Mouse (Mus musculus): ENCODE measurements around the gene Irf4. TPM values are rescaled to one million over a fixed set of nuclear protein-coding genes. Genes with fewer than 3 reads are reported as not detected.

The Irf4 gene
- polyA plus RNA-seq, 1 experiment: not detected

DNA sequence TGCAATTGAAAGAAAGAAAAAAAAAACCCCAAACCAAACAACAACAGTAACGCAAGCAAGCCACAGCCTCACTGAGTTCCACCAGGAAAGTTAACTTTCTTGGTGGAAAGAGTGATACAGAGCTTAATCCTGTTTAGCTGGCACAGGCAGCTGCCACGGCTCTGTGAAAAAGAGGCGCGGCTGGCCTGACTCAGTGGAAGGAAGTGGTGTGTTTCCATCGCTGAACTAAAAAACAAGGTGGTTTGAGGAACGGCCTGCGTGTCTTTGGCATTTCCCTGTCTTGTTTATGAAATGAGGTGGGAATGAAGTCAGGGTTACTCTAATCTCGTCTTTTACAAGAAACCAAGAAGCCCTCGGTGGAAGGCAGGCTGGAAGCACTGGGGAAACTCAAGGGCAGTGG is 43.3 kb downstream of the Irf4 start:
- H3K27me3 ChIP-seq (replicated peaks): peaks cover 12% of the 10 kb centered on the region
- H3K4me1 ChIP-seq: no peaks in the 10 kb centered on the region
- no peak for TF ChIP-seq FLI1 (IDR thresholded peaks at IDR 0.05; ENCODE audit: low read length)
- TF ChIP-seq GATA1 (IDR thresholded peaks at IDR 0.05; ENCODE audit: borderline replicate concordance, low read length): no peak
- H3K9me3 ChIP-seq: no peaks in the 10 kb centered on the region
- H3K36me3 ChIP-seq (replicated peaks; ENCODE audit: low read length): no peaks in the 10 kb centered on the region
- H3K4me3 ChIP-seq (replicated peaks): no peak overlapping the region

DNA sequence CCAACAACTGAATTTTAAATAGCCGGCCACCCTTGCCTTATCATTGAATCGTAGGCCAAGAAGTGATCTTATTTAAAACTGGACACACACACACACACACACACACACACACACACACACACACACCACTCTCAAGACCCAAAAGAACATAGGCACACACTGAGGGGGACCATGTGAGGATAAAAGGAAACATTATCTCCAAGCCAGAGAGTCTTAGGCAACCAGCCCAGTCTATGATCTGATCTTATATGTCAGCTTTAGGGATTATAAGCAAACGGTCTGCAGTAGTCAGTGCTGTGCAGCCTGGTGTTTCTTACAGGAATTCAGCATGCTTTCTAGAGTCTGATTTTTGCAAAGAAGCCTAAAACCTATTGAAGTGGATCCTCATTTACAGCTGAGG is 43.7 kb downstream of the Irf4 start:
- H3K4me1 ChIP-seq: no peaks in the 10 kb centered on the region
- no peaks in the 10 kb centered on the region for H3K36me3 ChIP-seq (replicated peaks; ENCODE audit: low read length)
- H3K4me3 ChIP-seq (replicated peaks): no peak overlapping the region
- H3K27me3 ChIP-seq (replicated peaks): peaks cover 12% of the 10 kb centered on the region
- H3K9me3 ChIP-seq: no peaks in the 10 kb centered on the region
- no peak for TF ChIP-seq FLI1 (IDR thresholded peaks at IDR 0.05; ENCODE audit: low read length)
- TF ChIP-seq GATA1 (IDR thresholded peaks at IDR 0.05; ENCODE audit: borderline replicate concordance, low read length): no peak

DNA sequence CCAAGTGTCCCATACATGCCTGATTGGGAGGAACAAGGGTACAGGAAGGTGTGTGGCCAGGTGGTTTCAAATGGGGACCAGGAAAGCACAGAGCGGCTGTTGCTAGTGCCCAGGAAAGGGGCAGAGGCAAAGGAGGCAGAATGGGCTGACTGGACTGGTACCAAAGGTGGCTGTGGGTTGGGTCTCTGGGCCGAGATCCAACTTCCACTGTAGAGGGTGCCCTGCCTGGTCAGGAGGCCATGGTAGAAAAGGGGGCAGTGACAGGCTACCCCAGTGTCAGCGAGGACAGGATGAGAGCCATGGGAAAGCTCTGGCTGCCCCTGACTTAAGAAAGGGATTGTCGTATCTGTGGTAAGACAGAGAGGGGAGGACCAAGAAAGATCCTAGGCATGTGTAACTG is 44.2 kb downstream of the Irf4 start:
- H3K4me1 ChIP-seq: no peaks in the 10 kb centered on the region
- peaks cover 12% of the 10 kb centered on the region for H3K27me3 ChIP-seq (replicated peaks)
- TF ChIP-seq FLI1 (IDR thresholded peaks at IDR 0.05; ENCODE audit: low read length): no peak
- no peak for TF ChIP-seq GATA1 (IDR thresholded peaks at IDR 0.05; ENCODE audit: borderline replicate concordance, low read length)
- H3K9me3 ChIP-seq: no peaks in the 10 kb centered on the region
- H3K4me3 ChIP-seq (replicated peaks): no peak overlapping the region
- H3K36me3 ChIP-seq (replicated peaks; ENCODE audit: low read length): no peaks in the 10 kb centered on the region

DNA sequence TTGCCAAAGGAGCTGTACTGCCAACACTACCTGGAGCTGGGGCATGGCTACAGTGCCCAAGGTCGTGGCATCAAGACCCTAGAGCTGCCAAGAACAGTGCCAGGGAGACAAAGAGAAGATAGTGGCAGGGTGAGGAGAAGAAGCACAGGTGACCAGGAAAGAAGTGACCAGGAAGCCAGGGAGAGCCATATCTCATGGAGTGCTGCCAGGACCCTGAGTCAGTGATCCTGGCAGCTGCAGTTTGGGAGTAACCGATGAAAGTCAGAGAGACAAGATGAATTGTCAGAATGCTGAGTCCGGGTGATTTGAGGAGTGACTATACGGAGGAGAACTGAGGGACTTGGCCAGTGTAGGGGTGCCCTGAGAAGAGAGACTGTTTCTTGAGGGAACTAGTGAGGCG is 44.6 kb downstream of the Irf4 start:
- H3K4me3 ChIP-seq (replicated peaks): no peak overlapping the region
- H3K27me3 ChIP-seq (replicated peaks): peaks cover 12% of the 10 kb centered on the region
- H3K9me3 ChIP-seq: no peaks in the 10 kb centered on the region
- TF ChIP-seq FLI1 (IDR thresholded peaks at IDR 0.05; ENCODE audit: low read length) (no peak), GATA1 (IDR thresholded peaks at IDR 0.05; ENCODE audit: borderline replicate concordance, low read length) (no peak)
- H3K4me1 ChIP-seq: no peaks in the 10 kb centered on the region
- H3K36me3 ChIP-seq (replicated peaks; ENCODE audit: low read length): no peaks in the 10 kb centered on the region

DNA sequence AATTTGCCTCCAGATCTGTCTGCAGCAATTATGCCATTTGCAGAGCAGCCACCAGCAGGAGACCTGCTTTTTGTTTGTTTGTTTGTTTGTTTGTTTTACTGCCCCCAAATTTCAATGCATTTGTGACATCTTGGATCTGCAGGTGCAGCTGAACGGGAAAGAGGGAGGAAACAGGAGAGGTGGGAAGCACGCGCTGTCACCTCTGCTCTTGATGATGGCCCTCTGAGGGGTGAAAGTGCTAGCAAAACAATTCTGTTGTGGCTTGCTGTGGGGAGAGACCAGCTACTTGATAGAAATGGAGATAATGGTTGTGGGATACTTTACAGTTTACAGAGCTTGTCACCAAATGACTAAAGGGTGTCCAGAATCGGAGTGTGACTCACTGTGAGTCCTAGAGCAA is 46.9 kb downstream of the Irf4 start:
- TF ChIP-seq GATA1 (IDR thresholded peaks at IDR 0.05; ENCODE audit: borderline replicate concordance, low read length) (no peak), FLI1 (IDR thresholded peaks at IDR 0.05; ENCODE audit: low read length) (no peak)

DNA sequence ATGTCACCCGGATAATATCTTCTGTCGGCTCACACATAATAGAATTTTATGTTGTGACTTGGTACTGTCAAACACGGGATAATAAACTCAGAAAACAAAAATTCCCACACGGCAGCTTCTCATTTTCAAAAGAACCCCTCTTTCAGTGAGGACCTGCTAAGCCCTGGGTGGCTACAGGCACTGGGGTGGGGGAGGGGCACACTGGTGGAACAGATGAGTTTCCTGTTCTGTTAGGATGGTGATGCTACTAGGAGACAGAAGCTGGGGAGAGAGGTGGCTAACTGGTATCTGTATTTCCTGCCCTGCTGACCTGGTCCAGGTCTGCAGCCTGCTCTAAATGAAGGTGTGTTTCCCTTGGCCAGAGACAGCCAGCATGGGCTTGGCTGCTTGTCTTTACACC is 52.9 kb downstream of the Irf4 start:
- Histone ChIP-seq H3K27me3 (replicated peaks) (peaks cover 2% of the 10 kb centered on the region), H3K9me3 (no peaks in the 10 kb centered on the region), H3K4me3 (replicated peaks) (no peak overlapping the region), H3K4me1 (no peaks in the 10 kb centered on the region), H3K36me3 (replicated peaks; ENCODE audit: low read length) (no peaks in the 10 kb centered on the region)
- TF ChIP-seq GATA1 (IDR thresholded peaks at IDR 0.05; ENCODE audit: borderline replicate concordance, low read length): no peak
- no peak for TF ChIP-seq FLI1 (IDR thresholded peaks at IDR 0.05; ENCODE audit: low read length)

More for the DNA sequence above, 46.9 kb downstream of the Irf4 start:
- Histone ChIP-seq H3K9me3 (no peaks in the 10 kb centered on the region), H3K27me3 (replicated peaks) (peaks cover 9% of the 10 kb centered on the region), H3K4me1 (no peaks in the 10 kb centered on the region), H3K36me3 (replicated peaks; ENCODE audit: low read length) (no peaks in the 10 kb centered on the region), H3K4me3 (replicated peaks) (no peak overlapping the region)

DNA sequence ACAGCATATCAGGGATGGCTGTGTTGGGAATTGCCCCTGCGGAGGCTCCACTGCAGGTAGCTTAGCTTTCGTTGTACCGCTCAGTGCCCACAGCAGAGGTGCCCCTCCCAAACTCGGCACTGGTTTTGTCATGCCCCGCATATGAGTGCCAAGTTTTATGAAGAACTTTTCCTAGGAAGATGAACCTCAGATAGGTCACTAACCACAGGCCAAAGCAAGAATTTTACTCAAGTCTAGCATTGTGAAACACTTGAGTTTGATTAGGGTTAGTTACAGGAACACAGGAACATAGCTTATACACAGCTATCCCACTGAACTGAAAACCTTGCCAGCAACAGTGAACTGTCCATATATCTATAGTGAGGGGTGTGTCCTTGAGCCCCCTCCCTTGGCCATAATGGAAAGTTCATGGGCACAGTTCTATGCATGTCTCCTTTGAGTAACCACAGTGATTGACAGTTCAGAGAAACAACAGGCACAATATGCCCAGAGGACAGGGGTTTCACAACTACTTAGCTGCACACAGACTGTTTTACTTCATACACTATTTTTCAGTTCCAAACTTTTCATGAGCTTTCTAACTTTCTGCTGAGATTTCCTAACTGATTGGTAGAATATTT is 53.4 kb downstream of the Irf4 start:
- Histone ChIP-seq H3K4me1 (no peaks in the 10 kb centered on the region), H3K9me3 (no peaks in the 10 kb centered on the region), H3K4me3 (replicated peaks) (no peak overlapping the region), H3K36me3 (replicated peaks; ENCODE audit: low read length) (no peaks in the 10 kb centered on the region), H3K27me3 (replicated peaks) (no peaks in the 10 kb centered on the region)
- TF ChIP-seq GATA1 (IDR thresholded peaks at IDR 0.05; ENCODE audit: borderline replicate concordance, low read length) (no peak), FLI1 (IDR thresholded peaks at IDR 0.05; ENCODE audit: low read length) (no peak)

DNA sequence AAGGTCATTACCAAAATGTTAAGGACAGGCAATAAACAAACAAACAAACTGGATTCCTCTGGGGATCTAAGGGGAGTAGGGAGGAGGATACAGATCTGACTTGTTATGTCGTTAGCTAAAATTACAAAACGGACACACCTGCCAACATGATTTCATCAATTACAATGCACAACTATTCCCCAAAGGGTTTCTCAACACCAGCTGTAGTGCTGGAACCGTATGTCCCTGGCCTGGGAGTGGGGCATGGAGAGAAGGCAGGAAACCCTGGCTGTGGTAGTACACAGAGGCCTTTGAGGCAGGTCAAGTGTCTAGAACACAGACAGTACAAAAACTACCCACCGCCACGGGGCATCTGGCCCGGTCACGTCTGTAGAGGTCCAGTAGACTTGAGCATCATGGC is 60.2 kb downstream of the Irf4 start:
- TF ChIP-seq FLI1 (IDR thresholded peaks at IDR 0.05; ENCODE audit: low read length) (no peak), GATA1 (IDR thresholded peaks at IDR 0.05; ENCODE audit: borderline replicate concordance, low read length) (no peak)
- H3K4me3 ChIP-seq (replicated peaks): no peak overlapping the region
- H3K4me1 ChIP-seq: peaks cover 8% of the 10 kb centered on the region
- peaks cover 19% of the 10 kb centered on the region for H3K36me3 ChIP-seq (replicated peaks; ENCODE audit: low read length)
- H3K9me3 ChIP-seq: no peaks in the 10 kb centered on the region
- H3K27me3 ChIP-seq (replicated peaks): no peaks in the 10 kb centered on the region

DNA sequence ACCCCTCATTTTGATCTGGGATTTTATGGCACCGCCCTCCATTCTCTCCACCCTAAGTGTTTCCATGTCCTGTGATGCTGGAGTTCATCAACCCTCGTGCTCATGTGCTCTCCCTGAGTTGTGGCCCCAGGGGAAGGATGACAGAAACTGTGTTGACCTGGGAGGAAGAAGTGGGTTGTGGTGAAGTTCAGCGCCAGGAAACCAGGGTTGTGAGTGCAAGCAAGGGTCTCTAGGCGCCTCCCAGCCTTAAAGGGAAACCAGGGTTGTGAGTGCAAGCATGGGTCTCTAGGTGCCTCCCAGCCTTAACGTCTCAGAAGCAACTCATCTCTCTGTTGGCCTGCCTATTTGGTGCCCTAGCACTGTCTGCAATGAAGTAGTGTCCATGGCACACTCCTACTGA is 64.4 kb downstream of the Irf4 start:
- H3K9me3 ChIP-seq: no peaks in the 10 kb centered on the region
- peaks cover 32% of the 10 kb centered on the region for H3K4me1 ChIP-seq
- TF ChIP-seq GATA1 (IDR thresholded peaks at IDR 0.05; ENCODE audit: borderline replicate concordance, low read length) (no peak), FLI1 (IDR thresholded peaks at IDR 0.05; ENCODE audit: low read length) (no peak)
- no peak overlapping the region for H3K4me3 ChIP-seq (replicated peaks)
- H3K36me3 ChIP-seq (replicated peaks; ENCODE audit: low read length): peaks cover 61% of the 10 kb centered on the region
- H3K27me3 ChIP-seq (replicated peaks): no peaks in the 10 kb centered on the region

DNA sequence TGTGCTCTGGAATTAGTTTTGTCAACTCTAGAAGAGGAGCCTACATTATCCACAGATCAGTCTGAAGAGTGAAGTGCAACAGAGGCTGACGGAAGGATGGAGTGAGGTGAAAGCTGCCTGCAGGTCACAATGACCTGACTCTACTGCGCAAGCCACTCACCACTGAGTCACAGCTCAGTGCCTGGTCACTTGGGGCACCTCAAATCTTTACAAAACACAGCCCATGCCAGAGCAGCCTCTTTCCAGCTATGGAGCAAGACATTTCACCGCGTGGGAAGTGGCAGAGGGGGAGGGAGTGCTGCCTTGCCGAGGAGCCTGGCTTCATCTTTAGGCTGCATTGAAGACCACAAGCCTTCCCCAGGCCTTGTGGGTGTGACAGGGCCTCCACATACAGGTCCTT is 65.2 kb downstream of the Irf4 start:
- Histone ChIP-seq H3K36me3 (replicated peaks; ENCODE audit: low read length) (peaks cover 69% of the 10 kb centered on the region), H3K9me3 (no peaks in the 10 kb centered on the region)

More for the DNA sequence above, 65.2 kb downstream of the Irf4 start:
- H3K4me1 ChIP-seq: peaks cover 32% of the 10 kb centered on the region
- no peaks in the 10 kb centered on the region for H3K27me3 ChIP-seq (replicated peaks)
- no peak overlapping the region for H3K4me3 ChIP-seq (replicated peaks)
- TF ChIP-seq FLI1 (IDR thresholded peaks at IDR 0.05; ENCODE audit: low read length): no peak

Other genes with a start within 250 kb of the Irf4 start
- gene Uqcrfs1, start 203.9 kb upstream of the Irf4 start, polyA plus RNA-seq (2012; ENCODE audit: insufficient read depth, low replicate concordance): 67.5 and 69.2 TPM in 2 replicates
- 1.2 TPM in 1 of 2 replicates, not detected in the other for gene Dusp22, start 89.2 kb upstream of the Irf4 start, polyA plus RNA-seq (2012; ENCODE audit: insufficient read depth, low replicate concordance)
- not detected in 2 replicates for gene Hus1b, start 198.5 kb downstream of the Irf4 start, polyA plus RNA-seq (2012; ENCODE audit: insufficient read depth, low replicate concordance)
- 1.8 and 3.9 TPM in 2 replicates for gene Exoc2, start 224.9 kb downstream of the Irf4 start, polyA plus RNA-seq (2012; ENCODE audit: insufficient read depth, low replicate concordance)
- gene Gm5447, start 225.0 kb downstream of the Irf4 start, polyA plus RNA-seq (2012; ENCODE audit: insufficient read depth, low replicate concordance): not detected in 2 replicates

All from megakaryocyte, embryonic 14.5 days (primary cell).